Mouse (Mus musculus): ENCODE results near the gene Pfkp. TPM values are rescaled to one million over a fixed set of nuclear protein-coding genes. Genes with fewer than 3 reads are reported as not detected.

The Pfkp gene
- polyA plus RNA-seq, 1 experiment from 2014 or later: 17.3 TPM

DNA sequence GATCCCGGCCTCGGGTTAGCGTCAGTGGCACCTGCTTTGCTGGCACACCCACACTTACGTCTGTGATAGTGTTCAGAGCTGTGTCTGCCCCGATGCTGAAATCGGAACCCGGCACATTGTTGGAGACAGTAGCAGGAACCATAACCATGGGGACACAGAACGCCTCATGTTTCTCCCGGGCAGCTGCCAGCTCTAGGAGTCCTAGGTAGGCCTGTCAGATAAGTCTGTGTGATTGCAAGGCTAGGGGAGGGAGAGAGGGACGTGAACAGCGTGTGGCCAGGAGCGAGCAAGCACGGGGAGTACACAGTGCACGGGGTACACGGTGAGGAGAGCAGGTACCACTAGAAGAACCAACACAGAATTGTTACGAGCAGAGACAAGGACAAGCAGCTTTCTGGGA, 50.8 kb downstream of the Pfkp start:
- H3K4me2 ChIP-seq: no peak overlapping the region
- no peaks in the 10 kb centered on the region for H3K27me3 ChIP-seq (replicated peaks)
- no peak overlapping the region for H3K9ac ChIP-seq
- H3K27ac ChIP-seq: no peak overlapping the region
- H3K36me3 ChIP-seq: 0 out of 2 replicates have a peak, but pooled peaks cover 3% of the 10 kb centered on the region
- H3K9me3 ChIP-seq (replicated peaks): no peaks in the 10 kb centered on the region
- no peak for ATAC-seq
- no peaks in the 10 kb centered on the region for H3K4me1 ChIP-seq
- WGBS (ENCODE audit: insufficient replicate concordance): 84% methylated on average over 16 of the region's 16 CpGs
- no peak overlapping the region for H3K4me3 ChIP-seq

DNA sequence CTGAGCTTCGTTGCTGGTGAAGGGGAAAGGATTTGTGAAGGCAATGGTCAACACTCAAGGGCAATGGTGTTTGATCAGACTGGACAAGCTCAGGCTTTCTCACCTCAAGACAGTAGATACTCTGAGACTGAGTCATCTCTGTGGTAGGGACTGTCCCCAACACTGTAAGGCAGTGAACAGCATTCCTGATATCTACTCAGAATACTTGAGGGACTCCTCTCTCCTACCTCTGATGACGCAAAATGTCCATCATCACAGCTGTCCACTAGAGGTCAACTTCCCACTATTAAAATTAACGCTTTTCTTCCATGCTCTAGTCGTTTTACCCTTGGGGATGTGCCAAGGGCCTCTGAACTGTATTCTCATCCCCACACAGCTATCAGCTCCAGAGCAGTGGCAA, 53.2 kb downstream of the Pfkp start:
- no peak overlapping the region for H3K4me3 ChIP-seq
- H3K4me1 ChIP-seq: no peaks in the 10 kb centered on the region
- H3K27ac ChIP-seq: no peak overlapping the region
- H3K27me3 ChIP-seq (replicated peaks): no peaks in the 10 kb centered on the region
- 79% methylated on average over 4 of the region's 4 CpGs for WGBS (ENCODE audit: insufficient replicate concordance)
- H3K36me3 ChIP-seq: 0 out of 2 replicates have a peak, but pooled peaks cover 3% of the 10 kb centered on the region
- ATAC-seq: no peak
- no peak overlapping the region for H3K4me2 ChIP-seq
- no peaks in the 10 kb centered on the region for H3K9me3 ChIP-seq (replicated peaks)
- H3K9ac ChIP-seq: no peak overlapping the region

DNA sequence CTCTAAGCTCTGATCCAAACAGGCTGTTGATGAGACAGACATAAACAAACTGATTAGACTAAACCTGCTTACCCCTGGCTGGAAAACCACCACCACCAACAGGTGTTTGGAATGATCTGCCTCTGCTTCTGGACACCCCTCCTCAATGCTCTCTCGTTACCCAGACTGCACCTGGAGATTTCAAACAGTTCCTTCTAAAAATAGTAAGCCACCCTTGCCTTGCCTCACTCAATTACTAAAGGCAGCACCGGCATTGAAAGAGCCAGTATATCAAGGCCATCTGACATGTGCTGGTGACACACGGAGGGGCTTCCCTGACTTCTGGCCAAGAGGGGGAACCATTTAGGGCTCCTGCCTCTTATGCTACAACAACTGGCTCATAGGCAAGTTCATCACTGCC, 57.7 kb downstream of the Pfkp start:
- H3K4me2 ChIP-seq: no peak overlapping the region
- no peak overlapping the region for H3K27ac ChIP-seq
- ATAC-seq: no peak

DNA sequence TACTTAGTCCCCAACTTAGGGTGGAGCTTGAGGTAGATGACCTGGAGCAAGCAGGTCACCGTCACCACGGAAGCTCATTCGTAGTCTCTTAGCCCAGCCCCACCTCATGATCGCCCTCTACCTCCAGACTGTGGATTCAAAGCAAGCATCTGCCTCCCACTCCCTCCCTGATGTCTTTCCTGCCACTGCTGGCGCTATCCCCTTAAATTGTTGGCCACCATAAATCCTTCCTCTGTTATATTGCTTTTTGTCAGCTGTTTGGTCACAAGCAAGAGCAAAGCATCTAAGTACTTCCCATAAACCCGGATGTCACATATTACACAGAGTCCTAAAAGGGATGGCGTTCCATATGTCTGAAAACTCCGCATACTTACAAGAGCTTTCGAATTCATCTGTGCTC, 62.6 kb downstream of the Pfkp start:
- no peak overlapping the region for H3K9ac ChIP-seq
- H3K9me3 ChIP-seq (replicated peaks): no peaks in the 10 kb centered on the region
- H3K4me2 ChIP-seq: no peak overlapping the region
- H3K4me3 ChIP-seq: no peak overlapping the region
- H3K27me3 ChIP-seq (replicated peaks): no peaks in the 10 kb centered on the region
- no peaks in the 10 kb centered on the region for H3K4me1 ChIP-seq
- 76% methylated on average over 9 of the region's 9 CpGs for WGBS (ENCODE audit: insufficient replicate concordance)
- no peak overlapping the region for H3K27ac ChIP-seq
- peaks cover 11% of the 10 kb centered on the region for H3K36me3 ChIP-seq
- no peak for ATAC-seq

More for the DNA sequence above, 57.7 kb downstream of the Pfkp start:
- Histone ChIP-seq H3K9me3 (replicated peaks) (no peaks in the 10 kb centered on the region), H3K4me3 (no peak overlapping the region), H3K36me3 (no peaks in the 10 kb centered on the region), H3K9ac (no peak overlapping the region), H3K27me3 (replicated peaks) (no peaks in the 10 kb centered on the region), H3K4me1 (no peaks in the 10 kb centered on the region)
- 50% methylated on average over 3 of the region's 3 CpGs for WGBS (ENCODE audit: insufficient replicate concordance)

DNA sequence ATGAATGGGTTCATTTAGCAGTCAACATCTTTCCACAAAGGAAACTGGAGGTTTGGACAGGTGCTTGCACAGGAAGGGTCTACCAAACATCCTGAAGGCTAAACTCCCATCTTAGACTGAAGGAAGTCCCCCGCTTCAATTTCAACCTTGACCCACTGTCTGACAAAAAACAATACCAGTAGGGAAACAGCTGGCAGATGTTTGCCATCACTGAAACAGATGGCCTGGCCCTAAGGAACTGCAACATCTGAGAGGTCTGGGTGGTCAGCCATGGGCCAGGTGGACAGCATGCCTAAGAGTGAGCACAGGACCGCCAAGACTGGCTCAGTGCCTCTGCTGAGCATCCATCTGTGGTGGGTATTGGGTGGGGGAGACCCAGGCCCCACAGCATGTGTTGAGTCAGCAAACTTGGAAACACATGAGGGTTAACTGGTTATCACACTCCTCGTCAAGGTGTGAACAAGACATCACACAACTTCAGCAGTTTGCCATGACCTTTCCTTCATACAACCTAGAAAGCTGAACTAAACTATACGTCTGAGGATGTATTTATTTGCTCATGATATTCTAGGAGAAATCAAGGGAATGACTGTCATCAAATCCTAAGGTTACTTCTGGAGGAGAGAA, 65.0 kb downstream of the Pfkp start:
- no peak overlapping the region for H3K4me3 ChIP-seq
- no peaks in the 10 kb centered on the region for H3K9me3 ChIP-seq (replicated peaks)
- H3K27ac ChIP-seq: no peak overlapping the region
- H3K4me1 ChIP-seq: peaks cover 6% of the 10 kb centered on the region; the same call in 1 of the 2 replicates
- no peak overlapping the region for H3K4me2 ChIP-seq
- 79% methylated on average over 4 of the region's 4 CpGs for WGBS (ENCODE audit: insufficient replicate concordance)
- H3K36me3 ChIP-seq: peaks cover 34% of the 10 kb centered on the region
- H3K9ac ChIP-seq: no peak overlapping the region
- H3K27me3 ChIP-seq (replicated peaks): no peaks in the 10 kb centered on the region
- no peak for ATAC-seq

DNA sequence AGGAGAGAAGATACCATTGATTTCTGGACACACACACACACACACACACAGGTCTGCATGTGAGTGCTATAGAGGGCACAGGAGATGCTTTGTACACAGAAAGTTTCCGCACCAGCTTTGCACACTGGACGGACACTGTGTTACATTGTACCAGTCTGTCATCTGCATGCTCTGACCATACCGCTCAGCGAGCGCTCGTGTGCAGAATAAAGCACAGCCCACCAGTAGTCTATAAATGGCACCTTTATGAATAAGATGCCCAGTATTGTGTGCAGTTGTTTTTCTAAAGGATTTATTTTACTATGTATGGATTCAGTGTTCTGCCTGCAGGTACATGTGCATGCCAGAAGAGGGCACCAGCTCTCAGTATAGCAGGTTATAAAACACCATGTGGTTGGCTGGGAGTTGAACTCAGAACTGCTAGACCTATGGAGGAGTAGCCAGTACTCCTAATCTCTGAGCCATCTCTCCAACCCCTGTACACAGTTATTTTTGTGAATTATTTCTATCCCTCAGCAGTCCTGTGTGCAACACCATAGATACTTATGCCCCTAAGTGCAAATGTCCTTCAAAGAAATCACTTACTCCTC, 72.6 kb downstream of the Pfkp start:
- ATAC-seq: peak; percentile 45; the same call in 1 of the 2 replicates
- 97% methylated on average over 6 of the region's 6 CpGs for WGBS (ENCODE audit: insufficient replicate concordance)

DNA sequence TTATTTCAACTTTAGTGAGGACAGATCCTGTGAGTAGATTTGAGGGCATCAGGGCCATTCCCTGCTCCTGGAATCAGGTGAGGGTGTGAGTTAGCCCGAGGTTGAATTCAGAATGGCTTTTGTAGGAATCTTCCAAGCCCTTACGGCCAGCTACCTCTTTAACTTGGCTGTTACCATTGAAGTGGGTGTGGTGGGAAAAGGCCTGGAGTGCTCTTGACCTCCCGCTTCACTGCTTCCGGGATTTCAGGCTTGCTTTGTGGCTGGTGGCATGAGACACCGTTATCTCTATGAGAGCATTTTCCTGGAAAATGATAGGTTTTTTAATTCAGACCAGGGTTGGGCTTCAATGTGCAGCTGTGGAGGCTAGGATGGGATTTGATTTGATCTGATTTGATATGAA, 83.0 kb downstream of the Pfkp start:
- ATAC-seq: no peak
- Histone ChIP-seq H3K9me3 (replicated peaks) (no peaks in the 10 kb centered on the region), H3K4me2 (no peak overlapping the region), H3K9ac (no peak overlapping the region), H3K27me3 (replicated peaks) (no peaks in the 10 kb centered on the region), H3K27ac (no peak overlapping the region), H3K4me1 (0 out of 2 replicates have a peak, but pooled peaks cover 4% of the 10 kb centered on the region), H3K36me3 (peaks cover 98% of the 10 kb centered on the region), H3K4me3 (no peak overlapping the region)
- 80% methylated on average over 5 of the region's 5 CpGs for WGBS (ENCODE audit: insufficient replicate concordance)

More for the DNA sequence above, 72.6 kb downstream of the Pfkp start:
- peaks cover 6% of the 10 kb centered on the region; the same call in 1 of the 2 replicates for H3K4me1 ChIP-seq
- no peak overlapping the region for H3K4me3 ChIP-seq
- H3K9ac ChIP-seq: no peak overlapping the region
- no peak overlapping the region for H3K27ac ChIP-seq
- H3K36me3 ChIP-seq: peaks cover 97% of the 10 kb centered on the region
- no peak overlapping the region for H3K4me2 ChIP-seq
- H3K9me3 ChIP-seq (replicated peaks): no peaks in the 10 kb centered on the region
- no peaks in the 10 kb centered on the region for H3K27me3 ChIP-seq (replicated peaks)

DNA sequence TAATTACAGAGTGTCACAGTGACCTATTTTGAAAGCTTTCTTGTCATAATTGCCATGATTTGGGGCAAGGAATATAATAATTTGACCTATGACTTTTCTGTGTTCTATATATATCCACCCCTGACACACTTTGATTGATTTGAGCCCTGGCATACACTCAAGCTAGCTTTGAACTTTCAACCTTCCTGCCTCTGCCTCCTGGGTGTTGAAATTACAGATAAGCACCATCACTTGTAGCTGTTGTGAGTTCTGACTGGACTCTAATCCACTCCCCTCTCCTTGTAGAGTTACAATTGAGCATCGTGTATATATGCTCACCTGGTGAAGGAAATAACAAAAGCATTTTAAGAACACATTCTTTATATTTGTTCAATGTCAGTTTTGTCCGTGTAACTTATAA, 86.2 kb downstream of the Pfkp start:
- Histone ChIP-seq H3K27ac (no peak overlapping the region), H3K9me3 (replicated peaks) (no peaks in the 10 kb centered on the region), H3K4me2 (no peak overlapping the region), H3K36me3 (peaks cover 98% of the 10 kb centered on the region), H3K9ac (no peak overlapping the region), H3K27me3 (replicated peaks) (no peaks in the 10 kb centered on the region), H3K4me3 (no peak overlapping the region), H3K4me1 (0 out of 2 replicates have a peak, but pooled peaks cover 4% of the 10 kb centered on the region)
- WGBS (ENCODE audit: insufficient replicate concordance): 87% methylated on average over 2 of the region's 2 CpGs
- no peak for ATAC-seq

DNA sequence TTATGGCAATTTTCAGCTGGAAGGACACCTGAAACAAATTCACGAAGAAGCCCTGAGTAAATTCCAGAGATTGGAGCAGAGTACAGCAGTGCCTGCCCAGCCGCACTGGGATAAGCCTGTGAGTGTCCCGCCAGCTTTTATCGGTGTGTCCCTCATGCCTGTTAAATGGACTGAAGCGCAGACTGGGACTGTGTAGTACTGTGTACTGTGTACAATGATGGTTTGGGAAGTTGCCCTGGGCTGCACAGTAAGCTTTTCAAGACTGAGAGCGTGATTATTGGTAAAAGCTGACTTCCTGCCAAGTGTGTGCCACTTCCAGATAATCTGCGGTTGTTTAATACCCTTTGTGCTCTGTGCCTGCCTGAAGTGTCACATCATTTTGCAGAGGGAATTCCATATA, 90.8 kb downstream of the Pfkp start:
- Histone ChIP-seq H3K9me3 (replicated peaks) (no peaks in the 10 kb centered on the region), H3K4me1 (0 out of 2 replicates have a peak, but pooled peaks cover 4% of the 10 kb centered on the region), H3K4me3 (no peak overlapping the region), H3K36me3 (peaks cover 96% of the 10 kb centered on the region), H3K27me3 (replicated peaks) (no peaks in the 10 kb centered on the region), H3K27ac (no peak overlapping the region), H3K4me2 (no peak overlapping the region), H3K9ac (no peak overlapping the region)
- no peak for ATAC-seq
- 94% methylated on average over 7 of the region's 7 CpGs for whole genome bisulfite sequencing (ENCODE audit: insufficient replicate concordance)

DNA sequence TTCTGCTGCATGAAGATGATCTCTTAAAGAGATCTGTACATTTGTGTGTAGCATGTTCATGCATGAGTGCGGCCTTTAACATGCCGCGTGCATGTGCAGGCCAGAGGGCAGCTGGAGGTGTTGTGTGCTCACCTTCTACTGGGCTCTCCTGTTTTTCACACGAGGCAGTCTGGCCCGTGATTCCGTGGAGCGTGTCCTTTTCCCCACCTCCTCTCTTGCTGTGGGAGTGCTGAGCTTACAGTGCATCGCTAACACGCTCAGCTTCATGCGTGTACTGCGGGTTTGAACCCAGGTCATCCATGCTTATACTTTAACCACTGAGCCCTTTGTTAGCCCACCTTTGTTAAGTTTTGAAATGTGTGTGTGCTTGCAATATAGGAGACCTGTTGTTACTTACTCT, 92.9 kb downstream of the Pfkp start:
- no peak overlapping the region for H3K4me2 ChIP-seq
- no peak for ATAC-seq
- no peaks in the 10 kb centered on the region for H3K9me3 ChIP-seq (replicated peaks)
- peaks cover 97% of the 10 kb centered on the region for H3K36me3 ChIP-seq
- H3K4me3 ChIP-seq: no peak overlapping the region
- WGBS (ENCODE audit: insufficient replicate concordance): 91% methylated on average over 11 of the region's 11 CpGs
- no peak overlapping the region for H3K9ac ChIP-seq
- H3K27me3 ChIP-seq (replicated peaks): no peaks in the 10 kb centered on the region
- peaks cover 8% of the 10 kb centered on the region for H3K4me1 ChIP-seq
- no peak overlapping the region for H3K27ac ChIP-seq

DNA sequence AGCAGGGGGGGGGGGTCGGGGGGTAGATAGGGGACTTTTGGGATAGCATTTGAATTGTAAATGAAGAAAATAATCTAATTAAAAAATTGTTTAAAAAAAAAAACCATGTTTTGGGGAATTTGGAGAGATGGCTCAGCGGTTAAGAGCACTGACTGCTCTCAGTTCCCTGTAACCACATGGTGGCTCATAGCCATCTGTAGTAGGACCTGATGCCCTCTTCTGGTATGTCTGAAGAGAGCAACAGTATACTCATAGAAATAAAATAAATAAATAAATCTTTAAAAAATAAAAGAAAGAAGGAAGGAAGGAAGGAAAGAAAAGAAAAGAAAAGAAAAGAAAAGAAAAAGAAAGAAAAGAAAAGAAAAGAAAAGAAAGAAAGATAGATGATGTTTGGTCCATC, 94.9 kb downstream of the Pfkp start:
- H3K27me3 ChIP-seq (replicated peaks): no peaks in the 10 kb centered on the region
- H3K4me1 ChIP-seq: peaks cover 27% of the 10 kb centered on the region
- no peak overlapping the region for H3K27ac ChIP-seq
- WGBS (ENCODE audit: insufficient replicate concordance): 97% methylated on average over 1 of the region's 2 CpGs
- no peaks in the 10 kb centered on the region for H3K9me3 ChIP-seq (replicated peaks)
- ATAC-seq: no peak
- H3K9ac ChIP-seq: no peak overlapping the region
- H3K4me2 ChIP-seq: no peak overlapping the region
- H3K4me3 ChIP-seq: no peak overlapping the region
- peaks cover 91% of the 10 kb centered on the region for H3K36me3 ChIP-seq

DNA sequence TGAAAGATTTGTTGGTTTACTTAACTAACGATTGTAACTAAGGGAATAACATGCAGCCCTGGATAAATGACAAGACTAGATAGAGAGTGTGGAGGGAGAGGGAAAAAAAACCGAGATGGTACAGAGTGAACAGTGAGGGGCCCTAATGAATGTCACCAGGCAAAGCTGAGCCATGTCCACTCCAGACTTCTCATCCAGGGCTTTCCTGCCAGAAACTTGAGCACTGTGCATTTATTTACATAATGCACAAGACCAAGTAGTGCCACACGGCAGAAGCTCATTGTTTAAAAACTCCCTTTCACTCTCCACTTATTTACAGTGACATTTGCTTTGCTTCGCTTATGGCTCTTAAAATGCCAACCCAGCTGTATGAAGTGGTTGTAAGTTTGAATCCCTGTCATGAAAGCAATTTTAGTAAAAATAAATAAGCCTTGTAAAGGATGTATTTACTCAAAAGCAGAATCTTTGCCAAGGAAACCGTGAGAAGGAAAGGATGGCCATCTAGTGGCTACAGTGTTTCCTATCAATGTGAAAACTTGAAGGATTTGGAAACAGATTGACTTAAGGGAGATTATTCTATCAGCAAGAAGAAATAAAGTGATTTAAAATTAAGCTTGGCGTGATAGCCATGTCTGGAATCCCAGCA, 113.2 kb downstream of the Pfkp start:
- 46% methylated on average over 6 of the region's 6 CpGs for WGBS (ENCODE audit: insufficient replicate concordance)
- H3K36me3 ChIP-seq: no peaks in the 10 kb centered on the region
- H3K4me2 ChIP-seq: no peak overlapping the region
- ATAC-seq: no peak
- H3K27me3 ChIP-seq (replicated peaks): no peaks in the 10 kb centered on the region
- H3K9ac ChIP-seq: no peak overlapping the region
- H3K27ac ChIP-seq: no peak overlapping the region
- no peak overlapping the region for H3K4me3 ChIP-seq
- no peaks in the 10 kb centered on the region for H3K9me3 ChIP-seq (replicated peaks)
- H3K4me1 ChIP-seq: no peaks in the 10 kb centered on the region
